Mouse (Mus musculus) cerebellum, postnatal 25 days (tissue): Measurements from ENCODE around the gene Zmiz2.
A peak's percentile ranks its signal among the peaks of the same experiment; 100 is the strongest.
"Not testable (repeated sequence)": the region's sequence is repeated elsewhere in the genome, so short reads cannot be mapped to it uniquely, and the experiment has no call there.

Experiments
- DNase-seq, 2 experiments: peaks; one replicate each; pipeline ENCODE4 v3.0.0; 2021; ENCODE audit warnings: mixed read lengths in 2 of 2

Zmiz2 gene

GRCm38 (mm10) chr11:6388726-6389413, at the start of gene Zmiz2:
Gene Zmiz2, plus strand, starts transcription at chr11:6389074.
- DNase-seq = peak; percentile 98

- DNase-seq = no peak
Observed at GRCm38 (mm10) chr11:6345956-6346355, 42.9 kb upstream of the Zmiz2 start.

GRCm38 (mm10) chr11:6346966-6347365, 41.9 kb upstream of the Zmiz2 start:
- no peak for DNase-seq

GRCm38 (mm10) chr11:6348681-6349200, 40.1 kb upstream of the Zmiz2 start:
- peak; percentile 68 to 77 for DNase-seq

- no peak for DNase-seq
Observed at GRCm38 (mm10) chr11:6349586-6349985, 39.3 kb upstream of the Zmiz2 start.

- DNase-seq = no peak
Observed at GRCm38 (mm10) chr11:6355106-6355505, 33.8 kb upstream of the Zmiz2 start.

GRCm38 (mm10) chr11:6364581-6365275, 24.1 kb upstream of the Zmiz2 start:
- DNase-seq = no peak

- peak; percentile 77 to 86 for DNase-seq
Observed at GRCm38 (mm10) chr11:6365885-6366284, 23.0 kb upstream of the Zmiz2 start.

GRCm38 (mm10) chr11:6366434-6366833, 22.4 kb upstream of the Zmiz2 start:
- DNase-seq = no peak

- no peak for DNase-seq
Observed at GRCm38 (mm10) chr11:6367156-6367555, 21.7 kb upstream of the Zmiz2 start.

GRCm38 (mm10) chr11:6367986-6368385, 20.9 kb upstream of the Zmiz2 start:
- DNase-seq = not testable (repeated sequence)

- DNase-seq = no peak
Observed at GRCm38 (mm10) chr11:6371376-6372155, 17.3 kb upstream of the Zmiz2 start.

GRCm38 (mm10) chr11:6372784-6373183, 16.1 kb upstream of the Zmiz2 start:
- no peak for DNase-seq

GRCm38 (mm10) chr11:6380916-6381315, 8.0 kb upstream of the Zmiz2 start:
- no peak for DNase-seq

GRCm38 (mm10) chr11:6388126-6388725, 648 bp upstream of the Zmiz2 start:
- no peak for DNase-seq

GRCm38 (mm10) chr11:6389483-6389921, 628 bp downstream of the Zmiz2 start:
- DNase-seq = peak; percentile 56 to 62

GRCm38 (mm10) chr11:6390376-6391053, 1.6 kb downstream of the Zmiz2 start:
- DNase-seq = no peak

GRCm38 (mm10) chr11:6391516-6392276, 2.8 kb downstream of the Zmiz2 start:
- no peak for DNase-seq

GRCm38 (mm10) chr11:6392857-6393256, 4.0 kb downstream of the Zmiz2 start:
- DNase-seq = no peak

- DNase-seq = peak in 1 of 2 experiments; percentile 37
Observed at GRCm38 (mm10) chr11:6393866-6394265, 5.0 kb downstream of the Zmiz2 start.

- DNase-seq = peak in 1 of 2 experiments; percentile 6
Observed at GRCm38 (mm10) chr11:6395565-6395964, 6.7 kb downstream of the Zmiz2 start.
